Mouse (Mus musculus) left cerebral cortex, postnatal 4 days (tissue): ENCODE data around the gene Rabl6. TPM values are rescaled to one million over a fixed set of nuclear protein-coding genes. Genes with fewer than 3 reads are reported as not detected.
A peak's percentile ranks its signal among the peaks of the same experiment; 100 is the strongest.

Experiments
- DNase-seq: peaks from one replicate; pipeline ENCODE4 v3.0.0-alpha.2; 2022
- intact Hi-C: fragments of 180-260 bp; cut with DNase I; formaldehyde crosslinking; loops from one replicate; pipeline ENCODE4 v1.15.1; 2025
- total RNA-seq, 2 experiments: library from RNA; stranded (reverse); gene quantifications; 2 replicates each; pipeline ENCODE4 v1.2.3; 2021

The Rabl6 gene
- total RNA-seq, 2 experiments from 2014 or later: 85.9 to 87.1 TPM

GRCm38 (mm10) chr2:25596765-25597510 lies 11.4 kb downstream of the Rabl6 start:
- intact Hi-C loops: no loop called here
- no peak for DNase-seq

- intact Hi-C loops: no loop called here
- DNase-seq: peak; percentile 32
Measured at GRCm38 (mm10) chr2:25591863-25592262, 16.5 kb downstream of the Rabl6 start.

- DNase-seq: no peak
- intact Hi-C loops: no loop called here
Measured at GRCm38 (mm10) chr2:25588227-25588907, 20.0 kb downstream of the Rabl6 start.

GRCm38 (mm10) chr2:25587290-25587689 lies 21.0 kb downstream of the Rabl6 start:
- intact Hi-C loops: no loop called here
- no peak for DNase-seq

- DNase-seq: no peak
Measured at GRCm38 (mm10) chr2:25585601-25586000, 22.7 kb downstream of the Rabl6 start.

GRCm38 (mm10) chr2:25584856-25585255 lies 23.5 kb downstream of the Rabl6 start:
- intact Hi-C loops: no loop called here
- DNase-seq: no peak

More at GRCm38 (mm10) chr2:25585601-25586000, 22.7 kb downstream of the Rabl6 start:
- intact Hi-C loops: no loop called here

- intact Hi-C loops: no loop called here
- DNase-seq: no peak
Measured at GRCm38 (mm10) chr2:25584152-25584551, 24.2 kb downstream of the Rabl6 start.

- peak; percentile 34 for DNase-seq
- intact Hi-C loops: no loop called here
Measured at GRCm38 (mm10) chr2:25583571-25583970, 24.8 kb downstream of the Rabl6 start.

GRCm38 (mm10) chr2:25583120-25583481 lies 25.2 kb downstream of the Rabl6 start:
- intact Hi-C loops: no loop called here
- peak; percentile 25 for DNase-seq

GRCm38 (mm10) chr2:25582466-25583119 lies 25.7 kb downstream of the Rabl6 start:
- peak; percentile 69 for DNase-seq
- intact Hi-C loops: no loop called here

GRCm38 (mm10) chr2:25581901-25582301 lies 26.4 kb downstream of the Rabl6 start:
- peak; percentile 90 for DNase-seq
- intact Hi-C loops: no loop called here

- DNase-seq: peak; percentile 67
- intact Hi-C loops: no loop called here
Measured at GRCm38 (mm10) chr2:25581294-25581864, 26.9 kb downstream of the Rabl6 start, which contains the start of gene Ajm1. TSS of gene Ajm1 (minus strand) at chr2:25581757.

- peak; percentile 24 for DNase-seq
- intact Hi-C loops: no loop called here
Measured at GRCm38 (mm10) chr2:25580621-25581101, 27.7 kb downstream of the Rabl6 start.

- DNase-seq: peak; percentile 55
- intact Hi-C loops: no loop called here
Measured at GRCm38 (mm10) chr2:25579737-25580460, 28.4 kb downstream of the Rabl6 start.

- DNase-seq: no peak
- intact Hi-C loops: no loop called here
Measured at GRCm38 (mm10) chr2:25578796-25579736, 29.3 kb downstream of the Rabl6 start.

GRCm38 (mm10) chr2:25577951-25578795 lies 30.1 kb downstream of the Rabl6 start:
- intact Hi-C loops: no loop called here
- peak; percentile 47 for DNase-seq

GRCm38 (mm10) chr2:25576965-25577891 lies 31.1 kb downstream of the Rabl6 start:
- intact Hi-C loops: no loop called here
- DNase-seq: peak; percentile 23
